Mouse (Mus musculus): ENCODE data around the gene Gcm2.

GRCm38 (mm10) chr13:41085140-41085539, 25.7 kb downstream of the Gcm2 start:
- TF ChIP-seq CTCF (IDR thresholded peaks at IDR 0.05; ENCODE audit: borderline replicate concordance, control insufficient read depth, extremely low read depth, insufficient read depth, low read length, poor library complexity) (no peak), POLR2A (IDR thresholded peaks at IDR 0.05; ENCODE audit: control insufficient read depth, extremely low read depth, insufficient read depth, low read length, poor library complexity) (no peak)
